Mouse (Mus musculus): ENCODE measurements around the gene Ttc24. TPM values are rescaled to one million over a fixed set of nuclear protein-coding genes. Genes with fewer than 3 reads are reported as not detected.

Ttc24 gene
- not detected for polyA plus RNA-seq (2017; shearing (Covaris generic))

DNA sequence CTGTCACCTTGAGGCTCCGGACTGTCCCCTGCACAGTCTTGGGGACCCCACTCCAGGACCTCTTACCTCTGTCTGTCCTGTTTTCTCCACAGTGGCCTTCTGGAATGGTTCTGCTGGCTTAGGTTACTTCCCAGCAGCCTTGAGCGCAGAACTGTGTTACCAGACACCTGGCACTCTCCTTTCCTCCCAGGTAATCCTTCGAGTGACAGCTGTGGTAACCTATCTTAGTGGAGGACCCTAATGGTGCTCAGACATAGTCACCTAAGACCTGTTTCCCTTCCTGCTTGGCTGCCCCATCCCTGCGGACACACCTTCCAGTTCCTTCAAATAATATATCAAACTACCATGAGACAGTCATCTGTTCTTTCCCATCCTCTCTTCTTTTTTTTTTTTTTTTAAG is at the start of gene Ttc24:
Gene Ttc24 (minus strand): TSS at position 101 of the 400 bp plus-strand sequence.

DNA sequence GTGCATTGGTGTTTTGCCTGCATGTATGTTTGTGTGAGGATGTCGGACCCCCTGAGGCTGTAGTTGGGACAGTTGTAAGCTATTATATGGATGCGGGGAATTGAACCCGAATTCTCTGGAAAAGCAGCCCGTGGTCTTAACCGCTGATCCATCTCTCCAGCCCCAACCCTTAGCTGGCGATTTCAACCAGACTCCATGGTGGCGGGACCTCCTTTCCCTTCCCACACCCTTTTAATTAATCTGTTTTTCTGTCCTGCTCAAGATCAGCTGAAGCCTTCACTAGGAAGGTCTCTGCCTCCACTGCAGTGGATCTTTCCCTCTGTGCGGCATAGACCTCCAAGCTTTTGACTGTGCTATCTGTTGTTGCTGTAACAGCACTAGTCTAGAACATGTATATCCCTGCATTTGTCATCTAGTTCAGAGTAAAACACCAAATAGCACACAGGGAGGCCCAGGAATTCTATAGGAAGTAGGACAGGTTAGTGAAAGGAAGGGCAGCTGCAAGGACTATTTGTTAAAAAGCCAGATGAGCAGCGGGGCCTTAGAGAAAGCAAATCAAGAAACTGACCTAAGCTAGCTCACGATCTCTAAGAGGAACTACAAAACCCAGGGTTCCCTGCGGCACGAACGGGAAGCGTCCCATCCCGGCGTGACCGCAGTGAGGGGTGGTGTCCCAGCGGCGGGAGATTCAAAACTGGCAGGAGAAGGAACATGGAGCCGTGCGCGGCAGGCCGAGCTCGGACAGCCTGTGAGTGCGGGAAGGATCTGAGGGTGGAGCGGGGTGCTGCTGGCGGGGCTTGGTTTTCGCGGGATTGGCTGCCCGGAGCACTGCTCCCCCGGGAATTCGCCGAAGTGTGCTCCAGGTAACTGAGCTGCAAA is 3.5 kb upstream of the Ttc24 start, which contains the start of gene Iqgap3:
Gene Iqgap3 (plus strand): TSS at position 627 of the 879 bp plus-strand sequence.

DNA sequence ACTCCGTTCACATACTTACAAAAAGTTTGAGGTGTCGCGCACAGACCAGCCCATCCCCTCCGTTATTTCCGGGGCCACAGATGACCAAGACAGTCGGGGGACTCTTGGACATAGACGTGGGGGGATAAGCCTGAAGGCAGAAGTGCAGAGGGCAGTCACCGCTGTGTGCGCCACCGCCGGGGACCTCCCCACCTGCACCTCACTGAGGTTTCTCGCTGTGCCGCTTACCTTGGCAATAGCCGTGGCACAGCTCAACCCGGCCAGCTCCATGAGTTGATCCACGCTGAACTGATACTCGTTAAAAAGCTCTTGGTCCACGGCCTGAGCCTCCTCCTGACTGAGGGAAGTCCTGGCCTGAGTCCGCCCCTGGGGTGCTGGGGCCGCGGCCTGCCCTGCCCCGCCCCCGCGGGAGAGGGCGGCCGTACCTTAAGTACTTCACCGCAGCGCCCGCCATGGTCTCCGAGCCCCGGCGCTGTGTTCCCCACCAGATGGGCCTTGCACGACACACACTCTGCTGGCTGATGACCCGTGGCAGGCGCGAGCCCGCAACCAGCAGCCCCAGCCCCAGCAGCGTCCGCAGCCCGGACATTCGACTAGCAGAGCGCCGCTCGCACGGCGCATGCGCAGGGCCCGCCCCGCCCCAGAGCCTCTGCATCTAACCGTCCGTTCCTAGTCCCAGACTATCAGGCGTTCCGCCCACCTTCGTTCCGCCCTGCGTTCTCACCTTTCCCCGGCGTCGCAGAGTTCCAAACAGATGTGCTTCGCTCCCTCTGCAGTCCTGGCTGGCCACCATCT is 20.0 kb downstream of the Ttc24 start, which contains the start of gene Naxe:
Gene Naxe (minus strand): TSS at position 594 of the 795 bp plus-strand sequence.

DNA sequence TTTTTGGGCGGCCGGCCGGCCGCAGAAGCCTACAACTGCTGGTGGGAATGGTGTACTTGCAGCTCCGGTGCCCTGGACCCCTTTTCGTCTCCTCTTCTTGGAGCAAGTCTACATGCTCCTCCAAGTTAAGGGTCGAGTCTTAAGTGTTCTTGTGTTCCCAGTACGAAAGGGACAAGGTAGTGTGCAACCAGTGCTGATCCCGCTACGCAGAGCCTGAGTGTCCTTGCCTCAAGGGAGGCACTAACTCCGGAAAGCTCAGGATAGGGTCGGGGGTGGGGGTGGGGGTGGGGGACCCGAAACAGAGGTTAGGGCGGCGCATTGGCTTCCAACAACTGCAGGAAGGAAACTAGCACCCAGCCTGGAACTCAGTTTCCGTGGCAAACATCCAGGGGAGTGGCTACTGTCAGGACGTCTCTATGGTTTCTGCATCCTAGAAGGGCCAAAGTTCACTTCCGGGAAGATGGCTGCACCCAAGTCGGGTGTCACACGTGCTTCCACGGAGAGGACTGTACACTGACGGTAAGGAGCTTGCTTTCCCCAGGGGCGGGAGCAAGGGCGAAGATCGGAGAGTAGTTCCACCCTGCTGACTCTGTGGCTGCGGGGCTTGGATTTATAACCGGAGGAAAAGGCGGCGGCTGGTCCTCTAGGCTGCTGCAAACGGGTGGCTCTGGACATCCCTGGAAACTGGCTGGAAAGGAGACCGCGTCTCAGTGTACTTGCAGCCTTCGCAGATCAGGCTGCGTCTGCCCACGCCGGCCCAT is 35.3 kb downstream of the Ttc24 start, which contains the start of gene Gpatch4:
Gene Gpatch4 (plus strand): TSS at position 448 of the 761 bp plus-strand sequence.

DNA sequence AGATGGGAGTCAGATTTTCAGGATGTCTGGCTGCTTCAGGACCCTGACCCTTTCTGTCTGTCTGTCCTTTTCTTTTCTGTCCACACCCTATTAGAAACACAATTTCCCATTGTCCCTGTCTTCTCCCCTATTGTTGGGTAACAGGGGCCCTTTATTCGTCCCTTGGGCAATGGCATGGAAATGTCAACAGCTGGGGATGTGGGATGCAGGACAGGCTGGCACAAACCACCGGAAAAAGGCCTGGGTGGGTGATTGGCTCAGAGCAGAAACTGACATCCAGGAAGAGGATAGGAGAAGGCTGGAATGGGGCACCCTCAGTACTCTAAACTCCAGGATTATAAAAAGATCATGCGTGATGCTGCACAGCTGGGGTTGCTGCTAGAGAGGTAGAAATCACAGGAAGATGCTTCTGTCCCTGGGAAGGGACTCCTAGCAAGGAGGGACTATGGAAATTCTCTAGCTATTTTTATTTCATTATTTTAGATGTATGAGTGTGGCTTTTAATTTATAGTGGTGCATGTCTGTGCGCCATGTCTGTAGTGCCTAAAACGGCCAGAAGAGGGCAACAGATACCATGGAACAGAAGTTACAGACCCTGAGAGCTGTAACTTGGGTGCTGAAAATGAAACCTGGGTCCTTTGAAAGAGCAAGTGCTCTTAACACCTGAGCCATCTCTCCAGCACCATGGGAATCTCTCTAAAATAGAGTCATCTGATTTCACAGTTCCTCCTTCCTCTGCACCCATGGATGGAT is 50.5 kb downstream of the Ttc24 start, which contains the start of gene Hapln2:
Gene Hapln2 (minus strand): TSS at position 150 of the 753 bp plus-strand sequence.

Other genes with a start within 250 kb of the Ttc24 start
- 329 TPM for gene Sh2d2a, start 231.5 kb downstream of the Ttc24 start, polyA plus RNA-seq (2017; shearing (Covaris generic))
- gene Prcc, start 192.7 kb downstream of the Ttc24 start, polyA plus RNA-seq (2017; shearing (Covaris generic)): 12.1 TPM
- 31.6 TPM for gene Hdgf, start 172.0 kb downstream of the Ttc24 start, polyA plus RNA-seq (2017; shearing (Covaris generic))
- gene Mrpl24, start 158.8 kb downstream of the Ttc24 start, polyA plus RNA-seq (2017; shearing (Covaris generic)): 147 TPM
- 8.2 TPM for gene Isg20l2, start 148.0 kb downstream of the Ttc24 start, polyA plus RNA-seq (2017; shearing (Covaris generic))
- 24.7 TPM for gene Rrnad1, start 147.6 kb downstream of the Ttc24 start, polyA plus RNA-seq (2017; shearing (Covaris generic))
- not detected for gene Crabp2, start 129.6 kb downstream of the Ttc24 start, polyA plus RNA-seq (2017; shearing (Covaris generic))
- not detected for gene Nes, start 107.2 kb downstream of the Ttc24 start, polyA plus RNA-seq (2017; shearing (Covaris generic))
- not detected for gene Bcan, start 78.1 kb downstream of the Ttc24 start, polyA plus RNA-seq (2017; shearing (Covaris generic))
- not detected for gene Hapln2, start 50.7 kb downstream of the Ttc24 start, polyA plus RNA-seq (2017; shearing (Covaris generic))
- 30.5 TPM for gene Gpatch4, start 35.2 kb downstream of the Ttc24 start, polyA plus RNA-seq (2017; shearing (Covaris generic))
- gene Naxe, start 19.8 kb downstream of the Ttc24 start, polyA plus RNA-seq (2017; shearing (Covaris generic)): 102 TPM
- 0.97 TPM for gene Iqgap3, start 3.7 kb upstream of the Ttc24 start, polyA plus RNA-seq (2017; shearing (Covaris generic))
- gene Mef2d, start 64.1 kb upstream of the Ttc24 start, polyA plus RNA-seq (2017; shearing (Covaris generic)): 27.2 TPM
- not detected for gene Rhbg, start 176.4 kb upstream of the Ttc24 start, polyA plus RNA-seq (2017; shearing (Covaris generic))
- gene Gm38392, start 208.9 kb upstream of the Ttc24 start, polyA plus RNA-seq (2017; shearing (Covaris generic)): not detected
- 11.0 TPM for gene Tsacc, start 218.7 kb upstream of the Ttc24 start, polyA plus RNA-seq (2017; shearing (Covaris generic))
- 376 TPM for gene Cct3, start 218.8 kb upstream of the Ttc24 start, polyA plus RNA-seq (2017; shearing (Covaris generic))
- 422 TPM for gene Glmp, start 246.7 kb upstream of the Ttc24 start, polyA plus RNA-seq (2017; shearing (Covaris generic))

Measured in activated CD4-positive, CD25-positive, alpha-beta regulatory T cell, adult 9 weeks (primary cell).